Comparison of ENCODE assay signal across 8 mouse cellular contexts in genomic region chr2:72995346-72996097, GRCm38 (mm10). TPM values are rescaled to one million over a fixed set of nuclear protein-coding genes. Genes with fewer than 3 reads are reported as not detected.
A peak's percentile ranks its signal among the peaks of the same experiment; 100 is the strongest.
DNase-seq lines count a peak whose midpoint lies in the region; ATAC-seq and TF ChIP-seq lines count a peak whose summit lies in the region.

No protein-coding gene starts in this region.

- no peak overlapping the region for H3K9ac ChIP-seq in forebrain, postnatal 0 days
- no peak overlapping the region for H3K9ac ChIP-seq in midbrain, embryonic 12.5 days (replicated peaks)

- H3K36me3 ChIP-seq in forebrain, postnatal 0 days (ENCODE audit: insufficient read depth), result no peaks in the 10 kb centered on the region
- no peaks in the 10 kb centered on the region for H3K36me3 ChIP-seq in midbrain, embryonic 12.5 days

- peak overlapping the region; percentile 15; the same call in 1 of the 2 replicates for H3K4me2 ChIP-seq in forebrain, postnatal 0 days (ENCODE audit: low read depth)
- no peak overlapping the region for H3K4me2 ChIP-seq in midbrain, embryonic 12.5 days (replicated peaks)

- no peak for TF ChIP-seq CTCF in forebrain, postnatal 0 days (IDR thresholded peaks at IDR 0.05; ENCODE audit: low read depth)

- 13% methylated on average over 9 of the region's 9 CpGs for WGBS in forebrain, postnatal 0 days
- 55% methylated on average over 9 of the region's 9 CpGs for WGBS in midbrain, embryonic 12.5 days

- peak; percentile 88 for ATAC-seq in forebrain, postnatal 0 days
- ATAC-seq in midbrain, embryonic 12.5 days (ENCODE audit: low FRiP score, low read depth), result no peak

- H3K4me1 ChIP-seq in forebrain, postnatal 0 days (ENCODE audit: insufficient read depth), result no peaks in the 10 kb centered on the region
- peaks cover 9% of the 10 kb centered on the region for H3K4me1 ChIP-seq in midbrain, embryonic 12.5 days

- intact Hi-C loops in heart, postnatal 25 days (cut with DNase I), result no loop called here

- H3K9me3 ChIP-seq in forebrain, postnatal 0 days (ENCODE audit: low read length), result no peaks in the 10 kb centered on the region
- no peaks in the 10 kb centered on the region for H3K9me3 ChIP-seq in midbrain, embryonic 12.5 days

- peak overlapping the region; percentile 66; the same call in 1 of the 2 replicates for H3K27ac ChIP-seq in forebrain, postnatal 0 days (ENCODE audit: low read depth, low read length)
- H3K27ac ChIP-seq in midbrain, embryonic 12.5 days (replicated peaks), result peak overlapping the region; percentile 27

- peak; percentile 67 for DNase-seq in layer of hippocampus, adult 11-12 months (ENCODE audit: low spot score)
- DNase-seq in layer of hippocampus, adult 9-10 months (ENCODE audit: low spot score), result no peak
- peak; percentile 72 for DNase-seq in cerebellum, adult 11 months
- DNase-seq in forebrain, postnatal 0 days, result peak; percentile 87
- peak; percentile 47 for DNase-seq in heart, postnatal 25 days (ENCODE audit: low spot score)
- DNase-seq in layer of hippocampus, adult 8-10 months (ENCODE audit: low spot score in 2 of 2), result peak; percentile 75 to 78
- DNase-seq in telencephalon, adult 2 months (ENCODE audit: low read depth, low spot score), result peak; percentile 58

- no peak overlapping the region for H3K4me3 ChIP-seq in forebrain, postnatal 0 days (ENCODE audit: low read depth, low read length)
- H3K4me3 ChIP-seq in midbrain, embryonic 12.5 days, result no peak overlapping the region

- H3K27me3 ChIP-seq in forebrain, postnatal 0 days (ENCODE audit: insufficient read depth, low read length), result no peaks in the 10 kb centered on the region
- H3K27me3 ChIP-seq in midbrain, embryonic 12.5 days, result no peaks in the 10 kb centered on the region

RNA-seq across cellular contexts. Expression of gene Gm11084, which starts 9.0 kb away (rescaled TPM):
- total RNA-seq in forebrain, postnatal 0 days (2014; rRNA removed), result not detected in 2 replicates
- not detected in 2 replicates for polyA plus RNA-seq in forebrain, postnatal 0 days (2015; fragmentation: Nextera tagmentation; extraction: Ambion mirVana)
- not detected for total RNA-seq in heart, postnatal 25 days (2021)
- total RNA-seq in layer of hippocampus, adult 8-10 months (2022), result not detected
- not detected in 2 replicates for polyA plus RNA-seq in midbrain, embryonic 12.5 days (2016; fragmentation: Nextera tagmentation; extraction: Ambion mirVana)

RNA-seq across cellular contexts. Expression of gene Sp3, which starts 15.3 kb away (rescaled TPM):
- total RNA-seq in forebrain, postnatal 0 days (2014; rRNA removed), result 82.3 and 115 TPM in 2 replicates
- polyA plus RNA-seq in forebrain, postnatal 0 days (2015; fragmentation: Nextera tagmentation; extraction: Ambion mirVana), result 19.1 and 26.5 TPM in 2 replicates
- total RNA-seq in heart, postnatal 25 days (2021), result 10 to 100 TPM; 34.8 to 38.9 TPM
- 10 to 100 TPM; 58.5 to 74.7 (median 68.0) TPM for total RNA-seq in layer of hippocampus, adult 8-10 months (2022)
- 70.8 and 75.9 TPM in 2 replicates for polyA plus RNA-seq in midbrain, embryonic 12.5 days (2016; fragmentation: Nextera tagmentation; extraction: Ambion mirVana)
